Mouse (Mus musculus): ENCODE results near the gene Slc39a13.
"Not testable (repeated sequence)": the region's sequence is repeated elsewhere in the genome, so short reads cannot be mapped to it uniquely, and the experiment has no call there.

The Slc39a13 gene

GRCm38 (mm10) chr2:91070076-91070800, at the start of gene Slc39a13:
TSS of gene Slc39a13 (minus strand) at chr2:91070417.
- DNase-seq (ENCODE audit: low read depth) = peak; percentile 89

- DNase-seq (ENCODE audit: low read depth) = no peak
These were observed 49.3 kb upstream of the Slc39a13 start for GRCm38 (mm10) chr2:91119551-91119950.

- no peak for DNase-seq (ENCODE audit: low read depth)
These were observed 48.8 kb upstream of the Slc39a13 start for GRCm38 (mm10) chr2:91119061-91119460.

- DNase-seq (ENCODE audit: low read depth) = no peak
These were observed 48.4 kb upstream of the Slc39a13 start for GRCm38 (mm10) chr2:91118647-91119046.

- no peak for DNase-seq (ENCODE audit: low read depth)
These were observed 47.5 kb upstream of the Slc39a13 start, which contains the start of gene Mybpc3 for GRCm38 (mm10) chr2:91117585-91118275. TSS of gene Mybpc3 (plus strand) at chr2:91118144.

GRCm38 (mm10) chr2:91116842-91117241, 46.6 kb upstream of the Slc39a13 start:
- DNase-seq (ENCODE audit: low read depth) = no peak

DNA sequence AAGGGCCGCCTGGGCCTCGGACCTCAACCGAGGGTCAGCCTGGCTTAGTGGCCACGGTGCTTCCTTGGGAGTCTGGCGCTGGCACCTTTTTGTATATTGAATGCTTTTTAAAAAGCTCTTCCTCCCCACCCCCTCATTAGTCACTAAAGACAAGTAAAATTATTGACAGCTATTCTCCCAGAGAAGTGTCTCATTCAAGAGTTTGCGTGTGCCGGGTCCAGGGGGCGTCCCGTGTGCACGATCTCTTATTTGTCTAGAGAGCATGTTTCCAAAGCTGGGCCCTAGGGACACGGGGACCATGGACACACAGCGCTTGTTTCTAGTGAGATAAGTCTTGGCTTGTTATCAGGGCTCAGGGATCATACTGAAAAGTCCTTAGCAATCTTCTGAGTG, 45.4 kb upstream of the Slc39a13 start:
- no peak for DNase-seq (ENCODE audit: low read depth)

- peak; percentile 68 for DNase-seq (ENCODE audit: low read depth)
These were observed 44.8 kb upstream of the Slc39a13 start for GRCm38 (mm10) chr2:91114781-91115577.

DNA sequence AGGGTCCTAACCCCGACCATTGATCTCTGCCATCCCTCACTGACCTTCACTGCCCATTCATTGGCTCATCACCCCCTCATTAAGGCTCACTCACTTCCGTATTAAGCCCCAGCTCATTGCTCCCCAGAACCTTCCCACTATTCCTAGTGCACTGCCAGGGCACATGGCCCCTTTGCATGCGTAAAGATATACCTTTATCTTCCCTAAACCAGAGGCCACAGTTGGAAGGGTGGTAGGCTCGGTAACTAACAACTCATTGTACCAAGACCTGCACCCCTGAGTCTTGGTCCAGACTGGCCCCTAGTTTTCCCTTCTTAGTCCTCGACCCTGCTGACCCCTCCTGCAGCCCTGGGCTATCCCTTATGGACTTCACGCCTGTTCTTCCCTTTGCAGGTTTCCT, 43.6 kb upstream of the Slc39a13 start:
- no peak for DNase-seq (ENCODE audit: low read depth)

- DNase-seq (ENCODE audit: low read depth) = no peak
These were observed 43.1 kb upstream of the Slc39a13 start for GRCm38 (mm10) chr2:91113334-91113733.

- no peak for DNase-seq (ENCODE audit: low read depth)
These were observed 42.3 kb upstream of the Slc39a13 start for GRCm38 (mm10) chr2:91112491-91112890.

- DNase-seq (ENCODE audit: low read depth) = not testable (repeated sequence)
These were observed 41.6 kb upstream of the Slc39a13 start for GRCm38 (mm10) chr2:91111832-91112231.

GRCm38 (mm10) chr2:91110429-91110828, 40.2 kb upstream of the Slc39a13 start:
- no peak for DNase-seq (ENCODE audit: low read depth)

DNA sequence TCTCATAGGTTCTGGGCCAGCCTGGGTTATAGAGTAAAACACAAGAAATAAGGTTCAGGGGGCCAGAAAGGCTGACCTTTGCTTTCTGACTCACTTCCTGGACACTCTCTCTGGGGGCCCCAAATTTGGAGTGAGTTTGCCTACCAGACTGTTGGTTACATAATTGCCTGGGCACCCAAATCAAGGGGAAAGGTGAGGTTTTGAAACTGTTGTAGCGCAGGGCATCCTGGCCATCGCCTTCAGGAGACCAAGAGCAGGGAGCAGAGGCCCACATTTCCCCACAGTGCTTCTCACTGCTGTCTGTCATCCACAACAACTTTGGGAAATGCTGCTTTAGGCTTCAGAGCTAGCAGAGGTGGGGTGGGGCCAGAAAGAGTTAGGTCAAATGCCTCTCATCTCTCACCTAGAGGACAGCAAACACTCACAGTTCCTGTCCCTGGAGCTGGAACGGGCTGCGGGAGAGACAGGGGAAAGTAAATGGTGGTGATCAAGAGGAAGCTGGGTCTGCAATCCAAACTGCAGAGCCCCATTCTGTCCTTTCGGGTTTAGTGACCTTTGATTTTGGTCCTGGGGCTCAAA, 39.7 kb upstream of the Slc39a13 start:
- DNase-seq (ENCODE audit: low read depth) = no peak

DNA sequence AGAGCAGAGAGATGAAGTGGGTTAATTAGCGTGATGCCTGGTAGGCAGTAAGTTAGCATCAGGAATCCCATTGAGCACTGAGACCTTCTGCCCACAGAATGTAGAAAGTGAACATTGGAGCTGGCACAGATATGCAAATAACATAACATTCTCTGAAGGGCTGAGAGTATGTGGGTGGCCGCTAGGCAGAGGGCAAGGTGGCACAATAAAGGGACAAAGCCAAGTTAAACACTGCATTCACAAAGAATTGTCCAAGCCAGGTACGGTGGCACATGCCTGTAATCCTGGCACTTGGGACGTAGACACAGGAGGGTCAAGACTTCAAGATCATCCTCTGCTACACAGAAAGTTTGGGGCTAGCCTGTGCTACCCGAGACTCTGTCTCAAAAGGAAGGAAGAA, 39.0 kb upstream of the Slc39a13 start:
- no peak for DNase-seq (ENCODE audit: low read depth)

DNA sequence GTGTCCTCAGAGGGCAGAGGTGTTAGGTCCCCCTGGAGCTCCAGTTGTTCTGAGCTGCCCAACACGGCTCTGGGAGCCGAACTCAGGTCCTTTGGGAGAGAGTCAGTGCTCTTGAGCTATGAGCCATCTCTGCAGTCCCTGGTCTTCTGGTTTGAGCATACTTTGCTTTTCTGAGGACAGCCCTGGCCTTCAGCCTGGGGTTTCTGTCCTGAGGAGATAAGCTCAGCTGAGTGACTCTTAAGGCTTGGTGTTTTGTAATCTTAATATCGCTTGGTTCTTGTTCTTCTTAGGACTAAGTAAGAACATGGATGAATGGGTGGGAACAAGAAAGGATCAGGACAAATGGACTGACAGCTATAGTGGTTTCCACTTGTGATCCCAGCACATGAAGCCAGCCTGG, 37.9 kb upstream of the Slc39a13 start:
- DNase-seq (ENCODE audit: low read depth) = no peak

GRCm38 (mm10) chr2:91101124-91101740, 31.0 kb upstream of the Slc39a13 start:
- peak; percentile 93 for DNase-seq (ENCODE audit: low read depth)

- DNase-seq (ENCODE audit: low read depth) = no peak
These were observed 27.9 kb upstream of the Slc39a13 start for GRCm38 (mm10) chr2:91098156-91098555.

- no peak for DNase-seq (ENCODE audit: low read depth)
These were observed 26.8 kb upstream of the Slc39a13 start for GRCm38 (mm10) chr2:91097015-91097414.

DNA sequence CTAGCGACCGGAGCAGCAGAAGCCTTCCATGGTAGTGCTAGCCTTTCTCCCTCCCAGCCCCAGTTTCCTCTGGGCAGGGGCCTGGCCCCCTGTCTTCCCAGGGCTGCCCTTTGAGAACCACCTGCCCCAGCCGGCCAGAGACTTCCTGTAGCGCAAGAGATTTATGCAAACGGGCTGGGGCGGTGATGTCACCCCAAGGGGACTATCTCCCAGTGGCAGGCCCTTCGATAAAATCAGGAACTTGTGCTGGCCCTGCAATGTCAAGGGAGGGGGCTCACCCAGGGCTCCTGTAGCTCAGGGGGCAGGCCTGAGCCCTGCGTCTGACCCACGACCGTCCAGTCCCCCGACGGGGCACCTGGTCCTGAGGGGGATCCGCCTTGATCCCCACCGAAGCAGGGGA, 26.3 kb upstream of the Slc39a13 start:
- DNase-seq (ENCODE audit: low read depth) = peak; percentile 76

DNA sequence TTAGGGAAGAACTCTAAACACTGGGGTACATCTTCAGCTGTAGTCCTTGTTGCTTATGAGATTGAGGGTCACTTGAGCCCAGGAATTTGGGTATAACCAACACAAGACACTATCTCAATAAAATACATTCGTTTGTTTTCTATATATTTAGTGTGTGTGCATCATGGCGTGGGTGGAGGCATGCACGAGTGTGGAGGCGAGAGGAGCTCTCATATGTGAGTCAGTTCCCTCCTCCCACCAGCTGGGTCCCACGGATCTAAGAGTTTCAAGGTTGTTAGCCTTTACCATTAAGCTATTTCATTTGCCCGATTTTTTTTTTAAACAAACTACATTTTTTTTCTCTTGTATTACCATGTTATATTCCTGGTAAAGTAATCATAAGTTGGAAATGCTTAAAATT, 20.6 kb upstream of the Slc39a13 start:
- DNase-seq (ENCODE audit: low read depth) = no peak

GRCm38 (mm10) chr2:91090208-91090607, 20.0 kb upstream of the Slc39a13 start:
- DNase-seq (ENCODE audit: low read depth) = no peak

Data from c-Kit-positive CD71-negative TER-119-negative erythroid progenitor cells, embryonic 14.5 days (primary cell).